Mouse (Mus musculus) telencephalon, adult 2 months (tissue): ENCODE results near the gene Aldh1a3.
A peak's percentile ranks its signal among the peaks of the same experiment; 100 is the strongest.

Experiments used
- DNase-seq: peaks from one replicate; pipeline ENCODE4 v3.0.0-alpha.2; 2011; ENCODE audit warnings: low read depth, low spot score

The Aldh1a3 gene

GRCm38 (mm10) chr7:66416829-66417228, 10.5 kb downstream of the Aldh1a3 start:
- no peak for DNase-seq

GRCm38 (mm10) chr7:66413093-66413492, 14.2 kb downstream of the Aldh1a3 start:
- no peak for DNase-seq

- DNase-seq, result no peak
Measured at GRCm38 (mm10) chr7:66409433-66409832, 17.9 kb downstream of the Aldh1a3 start.

- DNase-seq, result no peak
Measured at GRCm38 (mm10) chr7:66406971-66407370, 20.3 kb downstream of the Aldh1a3 start.

GRCm38 (mm10) chr7:66405951-66406721, 21.2 kb downstream of the Aldh1a3 start:
- DNase-seq, result no peak

GRCm38 (mm10) chr7:66405541-66405940, 21.8 kb downstream of the Aldh1a3 start:
- DNase-seq, result no peak

GRCm38 (mm10) chr7:66404802-66405201, 22.5 kb downstream of the Aldh1a3 start:
- DNase-seq, result no peak

- DNase-seq, result no peak
Measured at GRCm38 (mm10) chr7:66404141-66404540, 23.2 kb downstream of the Aldh1a3 start.

GRCm38 (mm10) chr7:66402876-66403275, 24.4 kb downstream of the Aldh1a3 start:
- DNase-seq, result no peak

- no peak for DNase-seq
Measured at GRCm38 (mm10) chr7:66401605-66402004, 25.7 kb downstream of the Aldh1a3 start.

- DNase-seq, result no peak
Measured at GRCm38 (mm10) chr7:66397288-66397687, 30.0 kb downstream of the Aldh1a3 start.

- peak; percentile 64 for DNase-seq
Measured at GRCm38 (mm10) chr7:66388621-66389532, 38.4 kb downstream of the Aldh1a3 start.

GRCm38 (mm10) chr7:66387813-66388521, 39.4 kb downstream of the Aldh1a3 start, which contains the start of gene Lrrk1:
Lrrk1 (minus strand) TSS chr7:66388350.
- DNase-seq, result no peak

GRCm38 (mm10) chr7:66387419-66387812, 39.9 kb downstream of the Aldh1a3 start:
- DNase-seq, result no peak

- no peak for DNase-seq
Measured at GRCm38 (mm10) chr7:66386411-66386810, 40.9 kb downstream of the Aldh1a3 start.

- DNase-seq, result no peak
Measured at GRCm38 (mm10) chr7:66385826-66386225, 41.5 kb downstream of the Aldh1a3 start.

- DNase-seq, result no peak
Measured at GRCm38 (mm10) chr7:66384891-66385290, 42.4 kb downstream of the Aldh1a3 start.

GRCm38 (mm10) chr7:66384213-66384612, 43.1 kb downstream of the Aldh1a3 start:
- DNase-seq, result no peak

- no peak for DNase-seq
Measured at GRCm38 (mm10) chr7:66376560-66376959, 50.8 kb downstream of the Aldh1a3 start.

- DNase-seq, result no peak
Measured at GRCm38 (mm10) chr7:66375736-66376135, 51.6 kb downstream of the Aldh1a3 start.

- no peak for DNase-seq
Measured at GRCm38 (mm10) chr7:66373391-66373790, 53.9 kb downstream of the Aldh1a3 start.

- no peak for DNase-seq
Measured at GRCm38 (mm10) chr7:66370970-66371369, 56.3 kb downstream of the Aldh1a3 start.
